Mouse (Mus musculus): ENCODE results near the gene Fdps.

Gene Fdps

DNA sequence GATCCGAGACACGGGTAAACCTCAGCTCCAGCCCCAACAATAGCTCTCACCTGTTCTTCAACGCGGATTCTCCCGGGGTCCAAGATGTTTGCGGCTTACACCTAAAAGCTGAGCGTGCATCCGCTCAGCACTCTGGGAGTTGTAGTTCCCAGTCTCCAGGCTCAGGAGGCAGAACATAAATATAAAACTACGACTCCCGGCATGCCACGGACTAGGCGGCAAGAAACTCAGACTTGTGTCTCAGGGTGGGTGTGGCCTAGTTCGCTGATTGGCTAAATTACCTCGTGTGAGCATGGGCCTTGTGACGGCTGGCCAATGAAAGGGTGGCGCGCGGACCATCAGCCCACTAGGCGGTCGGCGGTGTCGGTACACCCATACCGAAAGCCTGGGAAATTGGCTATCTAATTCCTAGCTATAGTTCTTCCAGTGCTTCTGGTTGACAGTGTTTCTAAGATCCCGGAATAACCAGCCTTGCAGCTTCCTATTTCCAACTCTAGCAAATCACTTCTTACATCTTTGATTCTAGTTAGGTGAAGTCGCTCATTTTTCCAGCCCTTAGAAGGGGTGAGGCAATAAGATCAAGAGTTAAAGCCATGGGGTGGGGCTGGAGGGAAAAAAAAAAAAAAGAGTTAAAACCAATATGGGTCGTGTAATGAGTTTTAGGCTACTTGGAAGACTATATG lies at the start of gene Fdps:
TSS of gene Fdps (minus strand) at position 148 of the 683 bp plus-strand sequence.
- DNase-seq (ENCODE audit: low read depth, low spot score), result peak; percentile 100

DNA sequence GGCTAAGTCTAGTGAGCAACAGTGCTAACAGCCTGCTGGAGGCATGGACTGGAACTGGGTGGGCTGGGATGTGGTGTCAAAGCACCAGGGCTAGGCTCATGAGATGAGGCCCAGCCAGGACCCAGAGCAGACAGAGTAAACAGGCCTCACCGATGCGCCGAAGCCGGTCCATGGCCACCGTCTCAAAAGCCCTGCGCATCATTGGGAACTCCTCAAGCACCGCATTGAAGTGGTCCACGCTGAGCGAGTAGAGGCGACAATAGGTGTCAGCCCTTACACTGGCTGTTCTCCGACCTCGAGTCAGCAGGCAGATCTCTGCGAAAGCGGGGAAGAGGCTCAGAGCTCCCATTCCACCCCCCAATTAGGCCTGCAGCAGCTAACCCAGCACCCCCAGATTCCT lies 46.8 kb upstream of the Fdps start:
- DNase-seq (ENCODE audit: low read depth, low spot score), result no peak

DNA sequence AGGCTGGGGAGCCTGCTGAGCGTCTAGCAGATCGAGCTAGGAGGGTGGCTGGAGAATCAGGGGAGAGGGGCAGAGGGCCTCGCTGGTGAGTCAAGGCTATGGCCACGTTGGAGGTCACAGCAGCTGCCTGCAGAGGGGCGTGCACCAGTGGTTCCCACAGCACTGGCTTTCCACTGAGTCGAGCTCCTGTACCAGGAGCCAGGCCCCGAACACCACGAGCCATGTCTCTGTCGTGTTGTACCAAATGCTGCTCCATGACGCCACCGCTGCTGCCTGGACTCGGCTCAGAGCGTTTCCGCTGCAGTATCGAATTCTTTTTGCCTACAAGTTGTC lies 46.2 kb upstream of the Fdps start:
- DNase-seq (ENCODE audit: low read depth, low spot score), result peak; percentile 38

- DNase-seq (ENCODE audit: low read depth, low spot score), result peak; percentile 66
Observed at GRCm38 (mm10) chr3:89147101-89147978, 45.6 kb upstream of the Fdps start.

- DNase-seq (ENCODE audit: low read depth, low spot score), result no peak
Observed at GRCm38 (mm10) chr3:89145566-89145965, 43.8 kb upstream of the Fdps start.

DNA sequence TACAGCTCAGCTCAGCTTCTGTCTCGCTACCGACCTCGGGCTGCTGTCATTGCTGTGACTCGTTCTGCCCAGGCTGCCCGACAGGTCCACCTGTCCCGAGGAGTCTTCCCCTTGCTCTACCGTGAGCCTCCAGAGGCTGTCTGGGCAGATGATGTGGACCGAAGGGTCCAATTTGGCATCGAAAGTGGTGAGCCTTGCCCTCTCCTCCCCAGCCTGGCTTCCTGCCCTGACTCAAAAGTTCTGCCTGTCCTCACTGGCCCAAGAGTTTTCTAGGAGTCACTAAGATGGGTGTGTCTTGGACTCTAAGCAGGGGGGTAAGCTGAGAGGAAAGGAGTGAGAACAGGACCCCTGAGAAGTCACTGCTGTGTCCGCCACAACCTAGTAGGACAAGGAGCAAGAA lies 43.1 kb upstream of the Fdps start:
- no peak for DNase-seq (ENCODE audit: low read depth, low spot score)

GRCm38 (mm10) chr3:89136365-89136764 lies 34.6 kb upstream of the Fdps start:
- peak; percentile 74 for DNase-seq (ENCODE audit: low read depth, low spot score)

- no peak for DNase-seq (ENCODE audit: low read depth, low spot score)
Observed at GRCm38 (mm10) chr3:89135958-89136357, 34.2 kb upstream of the Fdps start, which contains the start of gene Pklr. Gene Pklr, plus strand, starts transcription at chr3:89136142.

DNA sequence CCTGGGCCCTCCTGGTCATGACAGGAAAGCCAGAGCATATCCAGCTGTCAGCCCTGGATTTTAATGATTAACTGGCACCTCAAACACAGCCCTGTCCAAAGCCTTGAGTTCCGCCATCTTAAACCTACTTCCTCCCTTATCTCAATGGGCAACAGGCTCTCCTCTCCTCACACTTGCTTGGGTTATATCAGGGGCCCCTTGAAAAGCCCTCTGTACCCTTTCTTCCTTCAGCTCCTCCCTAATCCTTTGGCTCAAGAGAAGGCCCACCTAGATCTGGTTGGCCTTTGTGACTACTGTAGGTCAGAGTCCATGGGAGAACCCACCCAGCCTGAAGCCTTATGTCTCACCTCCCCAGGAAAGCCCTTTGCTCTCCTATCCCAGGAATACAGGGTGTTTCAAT lies 32.0 kb upstream of the Fdps start:
- DNase-seq (ENCODE audit: low read depth, low spot score), result no peak

DNA sequence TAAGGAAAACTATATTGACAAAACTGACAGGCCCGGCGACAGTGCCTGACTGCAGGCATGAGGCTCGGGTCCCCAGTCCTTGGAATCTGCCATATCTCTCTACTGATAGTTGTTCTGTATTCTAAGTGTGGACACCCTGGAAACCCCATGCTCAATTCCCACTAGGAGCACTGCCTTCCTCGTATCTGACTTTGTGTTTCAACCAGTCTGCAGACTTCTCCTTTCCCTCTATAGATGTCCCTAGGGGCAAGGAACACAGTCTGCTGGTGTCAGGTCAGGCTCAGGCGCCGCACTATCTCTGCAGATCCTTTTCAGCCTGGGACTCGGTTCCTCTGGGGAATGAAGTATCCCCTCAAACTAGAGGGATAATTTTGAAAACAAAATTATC lies 31.3 kb upstream of the Fdps start:
- no peak for DNase-seq (ENCODE audit: low read depth, low spot score)

DNA sequence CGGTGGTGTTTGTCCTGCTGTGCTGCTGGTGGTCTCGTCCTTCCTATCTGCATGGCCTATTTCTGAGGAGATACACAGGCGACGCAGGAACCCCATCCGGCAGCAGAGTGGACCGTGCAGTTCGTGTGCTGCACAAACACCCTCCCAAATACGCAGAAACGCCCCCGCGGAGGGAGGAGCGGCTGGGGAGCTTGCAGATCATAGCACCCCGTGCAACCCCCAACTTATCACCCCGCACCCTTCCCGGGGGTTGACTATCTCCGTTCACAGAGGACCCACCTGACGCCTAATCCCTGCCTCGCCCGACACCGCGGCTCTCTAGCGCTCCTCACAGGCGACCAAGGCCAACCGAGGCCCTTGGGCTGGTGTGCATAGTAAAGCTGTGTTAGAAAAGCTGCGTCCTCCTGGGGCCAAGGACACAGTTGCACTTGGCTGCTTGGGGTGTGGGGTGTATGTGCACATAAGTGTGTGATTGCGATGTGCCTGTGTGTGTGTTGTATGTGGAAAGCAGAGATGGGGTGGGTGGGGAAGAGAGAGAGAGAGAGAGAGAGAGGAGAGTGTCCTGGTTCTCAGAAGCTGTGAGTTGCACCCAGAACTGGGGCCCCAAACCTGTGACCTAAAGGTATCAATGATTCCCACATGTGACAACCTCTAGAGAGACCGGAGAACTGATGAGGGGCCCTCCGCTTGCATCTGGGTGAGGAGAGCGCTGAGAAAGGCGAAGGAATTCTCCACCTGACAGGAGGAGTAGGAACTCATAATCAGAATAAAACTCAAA lies 30.7 kb upstream of the Fdps start:
- no peak for DNase-seq (ENCODE audit: low read depth, low spot score)

DNA sequence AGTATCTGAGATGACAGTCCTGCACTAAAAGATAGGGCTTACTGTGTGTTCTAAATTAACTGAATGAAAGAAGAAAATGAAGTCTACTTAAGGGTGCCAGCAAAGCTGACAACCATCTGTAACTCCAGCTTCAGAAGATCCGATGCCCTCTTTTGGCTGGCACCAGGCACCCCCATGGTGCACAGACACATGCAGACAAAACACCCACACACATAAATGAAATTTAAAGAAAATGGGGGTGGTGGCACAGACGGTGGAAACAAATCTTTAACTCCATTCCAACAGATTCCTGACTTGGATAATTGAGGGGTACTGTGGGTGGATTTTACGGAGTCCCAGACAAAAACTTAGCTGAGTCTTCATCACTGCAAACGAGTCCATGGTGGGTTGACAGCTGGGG lies 30.1 kb upstream of the Fdps start:
- no peak for DNase-seq (ENCODE audit: low read depth, low spot score)

GRCm38 (mm10) chr3:89129908-89130307 lies 28.1 kb upstream of the Fdps start:
- DNase-seq (ENCODE audit: low read depth, low spot score), result no peak

GRCm38 (mm10) chr3:89125981-89126380 lies 24.2 kb upstream of the Fdps start:
- peak; percentile 27 for DNase-seq (ENCODE audit: low read depth, low spot score)

GRCm38 (mm10) chr3:89124241-89124640 lies 22.5 kb upstream of the Fdps start:
- no peak for DNase-seq (ENCODE audit: low read depth, low spot score)

GRCm38 (mm10) chr3:89123313-89123712 lies 21.6 kb upstream of the Fdps start:
- no peak for DNase-seq (ENCODE audit: low read depth, low spot score)

- DNase-seq (ENCODE audit: low read depth, low spot score), result peak; percentile 88
Observed at GRCm38 (mm10) chr3:89115522-89115921, 13.8 kb upstream of the Fdps start.

GRCm38 (mm10) chr3:89113058-89113457 lies 11.3 kb upstream of the Fdps start:
- no peak for DNase-seq (ENCODE audit: low read depth, low spot score)

GRCm38 (mm10) chr3:89108146-89108545 lies 6.4 kb upstream of the Fdps start:
- DNase-seq (ENCODE audit: low read depth, low spot score), result no peak

DNA sequence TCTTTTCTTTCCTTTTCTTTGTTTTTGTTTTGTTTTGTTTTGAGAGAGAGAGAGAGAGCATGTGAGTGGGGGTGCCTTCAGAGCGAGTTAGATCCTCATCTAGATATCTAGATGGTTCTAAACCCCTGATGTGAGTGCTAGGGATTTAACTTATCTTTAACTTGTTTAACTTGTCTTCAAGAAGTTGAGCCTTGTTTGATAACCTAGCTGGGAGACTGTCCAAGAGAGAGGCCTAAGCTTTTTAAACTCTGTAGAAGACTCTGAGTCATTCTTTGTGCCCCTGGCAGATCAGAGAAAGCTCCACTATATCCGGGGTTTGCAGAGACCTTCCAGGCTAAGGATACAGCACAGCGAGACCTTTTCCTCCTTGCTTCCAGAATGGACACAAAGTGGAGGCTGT lies 5.8 kb upstream of the Fdps start:
- DNase-seq (ENCODE audit: low read depth, low spot score), result no peak

GRCm38 (mm10) chr3:89106881-89107280 lies 5.1 kb upstream of the Fdps start:
- DNase-seq (ENCODE audit: low read depth, low spot score), result no peak

DNA sequence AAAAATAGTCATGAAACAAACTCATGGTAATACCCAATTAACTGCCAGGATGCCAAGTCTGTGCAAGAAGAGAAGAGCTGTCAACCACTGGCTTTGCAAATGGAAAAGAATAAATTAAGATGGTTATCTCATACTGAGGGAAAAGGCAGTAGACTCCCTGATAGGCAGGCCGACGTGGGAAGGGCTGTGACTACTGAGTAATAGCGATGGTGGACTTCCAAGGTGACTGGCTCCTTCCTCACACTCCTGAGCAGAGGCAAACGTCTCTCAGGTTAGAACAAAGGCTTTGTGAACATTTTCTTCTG lies 1.5 kb upstream of the Fdps start:
- no peak for DNase-seq (ENCODE audit: low read depth, low spot score)

All from R1 (cell line).